In genomic region chr14:12143941-12144485, GRCm38 (mm10) we compare ENCODE assay signal across 25 mouse cellular contexts.
DNase-seq lines count a peak whose midpoint lies in the region; ATAC-seq and TF ChIP-seq lines count a peak whose summit lies in the region.
"Had no signal": no experiment of that assay in that cellular context is flagged by ENCODE, and none has a peak within 500 bp of the region (broad histone marks: within the 10 kb centered on the region; RNA-seq: fewer than 3 reads in every experiment).

No protein-coding gene starts in this region.

- H3K9ac ChIP-seq in embryonic facial prominence, embryonic 14.5 days (ENCODE audit: low read depth, low read length), result no peak overlapping the region
- H3K9ac ChIP-seq in heart, postnatal 0 days (replicated peaks; ENCODE audit: low read depth, low read length), result no peak overlapping the region
- H3K9ac ChIP-seq in midbrain, embryonic 11.5 days (ENCODE audit: low read length), result no peak overlapping the region
- no peak overlapping the region for H3K9ac ChIP-seq in midbrain, postnatal 0 days (replicated peaks; ENCODE audit: low read length, poor library complexity, severe bottlenecking)
- H3K9ac ChIP-seq: embryonic facial prominence, embryonic 12.5 days; kidney, embryonic 15.5 days; liver, embryonic 13.5 days; neural tube, embryonic 12.5 days; stomach, embryonic 15.5 days had no signal

- no peaks in the 10 kb centered on the region for H3K27me3 ChIP-seq in embryonic facial prominence, embryonic 14.5 days (replicated peaks; ENCODE audit: control insufficient read depth, insufficient read depth, low read length)
- no peaks in the 10 kb centered on the region for H3K27me3 ChIP-seq in embryonic facial prominence, embryonic 10.5 days (replicated peaks; ENCODE audit: low read depth, poor library complexity, severe bottlenecking)
- H3K27me3 ChIP-seq in heart, postnatal 0 days (ENCODE audit: control insufficient read depth, insufficient read depth, low read length), result no peaks in the 10 kb centered on the region
- H3K27me3 ChIP-seq in midbrain, embryonic 11.5 days (ENCODE audit: control insufficient read depth, insufficient read depth, low read length), result peaks cover 46% of the 10 kb centered on the region
- no peaks in the 10 kb centered on the region for H3K27me3 ChIP-seq in midbrain, postnatal 0 days (ENCODE audit: insufficient read depth, low read length)
- H3K27me3 ChIP-seq: embryonic facial prominence, embryonic 12.5 days; kidney, embryonic 15.5 days; liver, embryonic 13.5 days; neural tube, embryonic 12.5 days; stomach, embryonic 15.5 days had no signal

- H3K9me3 ChIP-seq in embryonic facial prominence, embryonic 14.5 days (ENCODE audit: control insufficient read depth, low read length), result no peaks in the 10 kb centered on the region
- no peaks in the 10 kb centered on the region for H3K9me3 ChIP-seq in embryonic facial prominence, embryonic 10.5 days
- no peaks in the 10 kb centered on the region for H3K9me3 ChIP-seq in heart, postnatal 0 days (replicated peaks; ENCODE audit: control insufficient read depth, low read length)
- no peaks in the 10 kb centered on the region for H3K9me3 ChIP-seq in midbrain, embryonic 11.5 days (ENCODE audit: control insufficient read depth, low read length)
- H3K9me3 ChIP-seq in midbrain, postnatal 0 days (ENCODE audit: low read length), result no peaks in the 10 kb centered on the region
- H3K9me3 ChIP-seq: embryonic facial prominence, embryonic 12.5 days; heart, embryonic 10.5 days; kidney, embryonic 15.5 days; liver, embryonic 13.5 days; neural tube, embryonic 12.5 days; stomach, embryonic 15.5 days had no signal

- H3K4me2 ChIP-seq in embryonic facial prominence, embryonic 14.5 days (ENCODE audit: low read depth, low read length), result no peak overlapping the region
- H3K4me2 ChIP-seq in heart, postnatal 0 days (ENCODE audit: low read depth, low read length), result no peak overlapping the region
- H3K4me2 ChIP-seq in midbrain, embryonic 11.5 days, result no peak overlapping the region
- H3K4me2 ChIP-seq in midbrain, postnatal 0 days (ENCODE audit: low read depth, low read length, poor library complexity, severe bottlenecking), result no peak overlapping the region
- H3K4me2 ChIP-seq: embryonic facial prominence, embryonic 12.5 days; kidney, embryonic 15.5 days; liver, embryonic 13.5 days; neural tube, embryonic 12.5 days; stomach, embryonic 15.5 days had no signal

- peaks cover 12% of the 10 kb centered on the region; the same call in 1 of the 2 replicates for H3K36me3 ChIP-seq in embryonic facial prominence, embryonic 14.5 days (ENCODE audit: control insufficient read depth, insufficient read depth, low read length)
- H3K36me3 ChIP-seq in embryonic facial prominence, embryonic 10.5 days (replicated peaks), result peaks cover 28% of the 10 kb centered on the region
- H3K36me3 ChIP-seq in heart, postnatal 0 days (replicated peaks; ENCODE audit: control insufficient read depth, insufficient read depth, low read length), result 0 out of 2 replicates have a peak, but pooled peaks cover 6% of the 10 kb centered on the region
- no peaks in the 10 kb centered on the region for H3K36me3 ChIP-seq in midbrain, embryonic 11.5 days (ENCODE audit: control insufficient read depth, insufficient read depth, low read length)
- H3K36me3 ChIP-seq in midbrain, postnatal 0 days (ENCODE audit: insufficient read depth, low read length), result peaks cover 9% of the 10 kb centered on the region
- H3K36me3 ChIP-seq: liver, embryonic 13.5 days; neural tube, embryonic 12.5 days; stomach, embryonic 15.5 days had no signal

- TF ChIP-seq CTCF in heart, postnatal 0 days (IDR thresholded peaks at IDR 0.05; ENCODE audit: low read depth), result no peak
- TF ChIP-seq CTCF in midbrain, postnatal 0 days (IDR thresholded peaks at IDR 0.05), result no peak

- WGBS in embryonic facial prominence, embryonic 14.5 days, result 64% methylated on average over 8 of the region's 8 CpGs
- 70% methylated on average over 8 of the region's 8 CpGs for WGBS in embryonic facial prominence, embryonic 10.5 days
- WGBS in heart, postnatal 0 days, result 63% methylated on average over 8 of the region's 8 CpGs
- WGBS in midbrain, embryonic 11.5 days, result 34% methylated on average over 8 of the region's 8 CpGs
- 40% methylated on average over 8 of the region's 8 CpGs for WGBS in midbrain, postnatal 0 days

- no peak for TF ChIP-seq EP300 in heart, postnatal 0 days (IDR thresholded peaks at IDR 0.05; ENCODE audit: low read depth)

- no peak overlapping the region for H3K4me3 ChIP-seq in embryonic facial prominence, embryonic 14.5 days (ENCODE audit: low read depth, low read length)
- H3K4me3 ChIP-seq in embryonic facial prominence, embryonic 10.5 days, result no peak overlapping the region
- no peak overlapping the region for H3K4me3 ChIP-seq in heart, postnatal 0 days (ENCODE audit: low read depth, low read length)
- H3K4me3 ChIP-seq in midbrain, embryonic 11.5 days (ENCODE audit: low read depth, low read length), result no peak overlapping the region
- H3K4me3 ChIP-seq in midbrain, postnatal 0 days (ENCODE audit: low read depth, low read length), result no peak overlapping the region
- H3K4me3 ChIP-seq: embryonic facial prominence, embryonic 12.5 days; erythroblast, embryonic 14.5 days; heart, embryonic 10.5 days; kidney, embryonic 15.5 days; left cerebral cortex, adult 2 months; liver, embryonic 13.5 days; neural tube, embryonic 12.5 days; stomach, embryonic 15.5 days had no signal

- DNase-seq in embryonic facial prominence, embryonic 14.5 days (ENCODE audit: low spot score), result peak; percentile 39
- no peak for DNase-seq in embryonic facial prominence, embryonic 10.5 days (ENCODE audit: low spot score)
- DNase-seq in heart, postnatal 0 days (ENCODE audit: low spot score), result no peak
- no peak for DNase-seq in heart, adult 18-20 months
- DNase-seq in midbrain, embryonic 11.5 days (ENCODE audit: low spot score, missing footprints), result peak; percentile 90
- DNase-seq in midbrain, postnatal 0 days (ENCODE audit: low spot score), result no peak
- DNase-seq in retina, postnatal 1 day, result peak; percentile 65
- DNase-seq in thymus, postnatal 14 days, result no peak
- DNase-seq: adrenal gland, postnatal 14 days; cerebellum, adult 8-10 months; cerebellum, postnatal 36 days; heart, postnatal 14 days; kidney, adult 11 months; layer of hippocampus, adult 9-11 months; liver, embryonic 13.5 days; lung, adult 2 months; thymus, postnatal 4 days had no signal

- no peak overlapping the region for H3K27ac ChIP-seq in embryonic facial prominence, embryonic 14.5 days (replicated peaks; ENCODE audit: low read depth, low read length)
- H3K27ac ChIP-seq in embryonic facial prominence, embryonic 10.5 days (replicated peaks), result no peak overlapping the region
- no peak overlapping the region for H3K27ac ChIP-seq in heart, postnatal 0 days (ENCODE audit: low read depth)
- no peak overlapping the region for H3K27ac ChIP-seq in midbrain, embryonic 11.5 days (ENCODE audit: low read depth, low read length)
- no peak overlapping the region for H3K27ac ChIP-seq in midbrain, postnatal 0 days (ENCODE audit: low read depth, low read length)
- H3K27ac ChIP-seq: embryonic facial prominence, embryonic 12.5 days; heart, embryonic 10.5 days; kidney, embryonic 15.5 days; left cerebral cortex, adult 2 months; liver, embryonic 13.5 days; neural tube, embryonic 12.5 days; stomach, embryonic 15.5 days had no signal

- H3K4me1 ChIP-seq in embryonic facial prominence, embryonic 14.5 days (ENCODE audit: control insufficient read depth, insufficient read depth, low read length), result no peaks in the 10 kb centered on the region
- H3K4me1 ChIP-seq in embryonic facial prominence, embryonic 10.5 days, result peaks cover 12% of the 10 kb centered on the region
- H3K4me1 ChIP-seq in heart, postnatal 0 days (ENCODE audit: control insufficient read depth, insufficient read depth), result peaks cover 3% of the 10 kb centered on the region; the same call in 1 of the 2 replicates
- peaks cover 9% of the 10 kb centered on the region for H3K4me1 ChIP-seq in midbrain, embryonic 11.5 days (ENCODE audit: control insufficient read depth, insufficient read depth, low read length)
- 0 out of 2 replicates have a peak, but pooled peaks cover 3% of the 10 kb centered on the region for H3K4me1 ChIP-seq in midbrain, postnatal 0 days (ENCODE audit: insufficient read depth, low read length)
- H3K4me1 ChIP-seq: embryonic facial prominence, embryonic 12.5 days; heart, embryonic 10.5 days; liver, embryonic 13.5 days; neural tube, embryonic 12.5 days; stomach, embryonic 15.5 days had no signal

- peak; percentile 77 for ATAC-seq in embryonic facial prominence, embryonic 14.5 days (ENCODE audit: low read depth)
- 0 out of 2 replicates have a peak, but pooled peaks have one; percentile 14 for ATAC-seq in heart, postnatal 0 days (ENCODE audit: insufficient read depth, low read depth)
- ATAC-seq in midbrain, embryonic 11.5 days (ENCODE audit: low FRiP score), result peak; percentile 88
- ATAC-seq in midbrain, postnatal 0 days (ENCODE audit: low FRiP score), result no peak
- ATAC-seq: CD4-positive, CD25-positive, alpha-beta regulatory T cell, adult 4 months had no signal

Comparison
In these comparisons a context has a peak if more than half of its experiments do, and no peak if none do; other contexts are left out.
1. DNase-seq: peak in embryonic facial prominence, embryonic 14.5 days (single experiment), midbrain, embryonic 11.5 days (single experiment) and retina, postnatal 1 day (single experiment); none in embryonic facial prominence, embryonic 10.5 days (single experiment), heart, postnatal 0 days (single experiment), heart, adult 18-20 months (0 of 2), midbrain, postnatal 0 days (single experiment) and thymus, postnatal 14 days (single experiment).